10 mouse cellular contexts compared by ENCODE assay signal in the genomic region with DNA sequence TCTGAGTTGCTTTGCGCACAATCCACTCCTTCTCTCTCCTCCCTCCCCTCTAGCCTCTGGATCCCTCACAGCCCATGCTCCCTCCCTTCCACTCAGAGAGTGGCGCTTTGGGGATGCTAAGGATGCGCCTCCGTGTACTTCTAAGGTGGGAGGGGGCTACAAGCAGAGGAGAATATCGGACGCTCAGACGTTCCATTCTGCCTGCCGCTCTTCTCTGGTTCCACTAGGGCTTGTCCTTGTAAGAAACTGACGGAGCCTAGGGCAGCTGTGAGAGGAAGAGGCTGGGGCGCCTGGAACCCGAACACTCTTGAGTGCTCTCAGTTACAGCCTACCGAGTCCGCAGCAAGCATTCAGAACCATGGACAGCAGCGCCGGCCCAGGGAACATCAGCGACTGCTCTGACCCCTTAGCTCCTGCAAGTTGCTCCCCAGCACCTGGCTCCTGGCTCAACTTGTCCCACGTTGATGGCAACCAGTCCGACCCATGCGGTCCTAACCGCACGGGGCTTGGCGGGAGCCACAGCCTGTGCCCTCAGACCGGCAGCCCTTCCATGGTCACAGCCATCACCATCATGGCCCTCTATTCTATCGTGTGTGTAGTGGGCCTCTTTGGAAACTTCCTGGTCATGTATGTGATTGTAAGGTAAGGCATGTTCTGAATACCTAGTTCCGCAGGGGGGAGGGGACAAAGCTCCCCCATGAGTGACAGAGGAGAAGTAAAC. TPM values are rescaled to one million over a fixed set of nuclear protein-coding genes. Genes with fewer than 3 reads are reported as not detected.
DNase-seq lines count a peak whose midpoint lies in the region; ATAC-seq and TF ChIP-seq lines count a peak whose summit lies in the region.
"Had no signal": no experiment of that assay in that cellular context is flagged by ENCODE, and none has a peak within 500 bp of the region (broad histone marks: within the 10 kb centered on the region; RNA-seq: fewer than 3 reads in every experiment).

No protein-coding gene starts in this region.

- peak; percentile 19 to 20 for DNase-seq in cerebellum, postnatal 4 days (ENCODE audit: low spot score in 2 of 2)
- no peak for DNase-seq in cerebellum, adult 11 months
- DNase-seq in embryo, embryonic 10.5 days (ENCODE audit: low spot score), result peak; percentile 80
- peak; percentile 78 for DNase-seq in heart, postnatal 4 days
- DNase-seq in left cerebral cortex, postnatal 36 days (ENCODE audit: low spot score in 2 of 2), result peak; percentile 10 to 17
- DNase-seq in urinary bladder, postnatal 4 days (ENCODE audit: low spot score in 2 of 2), result peak; percentile 22 to 70

- H3K27me3 ChIP-seq in E14TG2a.4 (ENCODE audit: insufficient read depth, low read length), result peaks cover 19% of the 10 kb centered on the region
- H3K27me3 ChIP-seq in neural tube, embryonic 13.5 days, result peaks cover 11% of the 10 kb centered on the region

- WGBS in neural tube, embryonic 13.5 days, result 5% methylated on average over 25 of the region's 25 CpGs

- no peaks in the 10 kb centered on the region for H3K36me3 ChIP-seq in E14TG2a.4 (ENCODE audit: insufficient read depth, low read length)
- H3K36me3 ChIP-seq in neural tube, embryonic 13.5 days, result no peaks in the 10 kb centered on the region
- H3K36me3 ChIP-seq: G1E had no signal

- H3K9ac ChIP-seq in neural tube, embryonic 13.5 days, result peak overlapping the region; percentile 60

- no peaks in the 10 kb centered on the region for H3K9me3 ChIP-seq in E14TG2a.4 (ENCODE audit: low read length)
- no peaks in the 10 kb centered on the region for H3K9me3 ChIP-seq in neural tube, embryonic 13.5 days

- H3K27ac ChIP-seq in neural tube, embryonic 13.5 days (replicated peaks), result no peak overlapping the region

- peak overlapping the region; percentile 58 for H3K4me2 ChIP-seq in neural tube, embryonic 13.5 days

- no peak for TF ChIP-seq CTCF in E14TG2a.4 (conservative IDR thresholded peaks at IDR 0.05; ENCODE audit: low read length)

- intact Hi-C loops in left cerebral cortex, postnatal 36 days (cut with DNase I), result loop anchor here (5.0 kb wide), 1 partner anchor 751 kb away; no protein-coding TSS in a partner anchor

- peak overlapping the region; percentile 75 for H3K4me3 ChIP-seq in E14TG2a.4 (replicated peaks; ENCODE audit: low read length)
- peak overlapping the region; percentile 37 for H3K4me3 ChIP-seq in neural tube, embryonic 13.5 days

- ATAC-seq in neural tube, embryonic 13.5 days (ENCODE audit: low read depth), result peak; percentile 89

- H3K4me1 ChIP-seq in E14TG2a.4 (replicated peaks; ENCODE audit: low read depth, low read length), result peaks cover 4% of the 10 kb centered on the region; the same call in 1 of the 2 replicates
- H3K4me1 ChIP-seq in neural tube, embryonic 13.5 days (replicated peaks), result peaks cover 4% of the 10 kb centered on the region; the same call in 1 of the 2 replicates

RNA-seq across cellular contexts. Expression of a gene that starts 27.1 kb away (rescaled TPM):
- total RNA-seq in heart, postnatal 4 days (2021), result not detected
- not detected for total RNA-seq in left cerebral cortex, postnatal 36 days (2021)
- polyA plus RNA-seq in neural tube, embryonic 13.5 days (2015; fragmentation: Nextera tagmentation; extraction: Ambion mirVana), result not detected in 2 replicates
- total RNA-seq: G1E; layer of hippocampus, postnatal 14 days had no signal
- polyA plus RNA-seq: G1E had no signal

RNA-seq across cellular contexts. Expression of a gene that starts 30.4 kb away (rescaled TPM):
- total RNA-seq in heart, postnatal 4 days (2021), result not detected
- 1 to 10 TPM; 6.6 to 8.7 TPM for total RNA-seq in left cerebral cortex, postnatal 36 days (2021)
- polyA plus RNA-seq in neural tube, embryonic 13.5 days (2015; fragmentation: Nextera tagmentation; extraction: Ambion mirVana), result 1.1 and 1.5 TPM in 2 replicates
- polyA plus RNA-seq: G1E had no signal

Comparison
In these comparisons a context has a peak if more than half of its experiments do, and no peak if none do; other contexts are left out.
1. RNA of a gene that starts 30.4 kb away (total RNA-seq): 6.6 to 8.7 TPM in left cerebral cortex, postnatal 36 days; not detected in heart, postnatal 4 days; every median in the first group is over 4 times any median in the second.